Mouse (Mus musculus) NIH3T3 (cell line): ENCODE measurements around the gene Zfp526.
A peak's percentile ranks its signal among the peaks of the same experiment; 100 is the strongest.

ENCODE experiments used
- DNase-seq: peaks from one replicate; pipeline ENCODE4 v3.0.0-alpha.2; 2012; ENCODE audit warnings: low read depth

Zfp526 gene

GRCm38 (mm10) chr7:25210482-25210881, 10.7 kb upstream of the Zfp526 start:
- no peak for DNase-seq

GRCm38 (mm10) chr7:25213099-25213498, 8.1 kb upstream of the Zfp526 start:
- DNase-seq = no peak

- DNase-seq = no peak
Observed at GRCm38 (mm10) chr7:25214172-25214571, 7.1 kb upstream of the Zfp526 start.

- DNase-seq = no peak
Observed at GRCm38 (mm10) chr7:25217653-25218395, 3.4 kb upstream of the Zfp526 start.

- DNase-seq = peak; percentile 76
Observed at GRCm38 (mm10) chr7:25218705-25219415, 2.4 kb upstream of the Zfp526 start.

- no peak for DNase-seq
Observed at GRCm38 (mm10) chr7:25219416-25219750, 1.8 kb upstream of the Zfp526 start.

GRCm38 (mm10) chr7:25219756-25220456, 1.3 kb upstream of the Zfp526 start:
- DNase-seq = peak; percentile 97

- DNase-seq = no peak
Observed at GRCm38 (mm10) chr7:25220457-25221101, 646 bp upstream of the Zfp526 start, which contains the start of gene Dedd2. Dedd2 (minus strand) TSS chr7:25220615.

- no peak for DNase-seq
Observed at GRCm38 (mm10) chr7:25222275-25222967, 1.2 kb downstream of the Zfp526 start.

- DNase-seq = no peak
Observed at GRCm38 (mm10) chr7:25227523-25228300, 6.5 kb downstream of the Zfp526 start.

GRCm38 (mm10) chr7:25230690-25231285, 9.6 kb downstream of the Zfp526 start:
- DNase-seq = no peak

- DNase-seq = no peak
Observed at GRCm38 (mm10) chr7:25232101-25232648, 10.9 kb downstream of the Zfp526 start.

- DNase-seq = no peak
Observed at GRCm38 (mm10) chr7:25233061-25233460, 11.8 kb downstream of the Zfp526 start.

- DNase-seq = no peak
Observed at GRCm38 (mm10) chr7:25235526-25235925, 14.3 kb downstream of the Zfp526 start.

- peak; percentile 98 for DNase-seq
Observed at GRCm38 (mm10) chr7:25237249-25238014, 16.2 kb downstream of the Zfp526 start, which contains the start of gene Gsk3a. Gsk3a (minus strand) TSS chr7:25237851.

GRCm38 (mm10) chr7:25238015-25238706, 16.9 kb downstream of the Zfp526 start:
- DNase-seq = peak; percentile 94

- peak; percentile 91 for DNase-seq
Observed at GRCm38 (mm10) chr7:25238829-25239623, 17.8 kb downstream of the Zfp526 start.

- DNase-seq = no peak
Observed at GRCm38 (mm10) chr7:25240631-25241030, 19.4 kb downstream of the Zfp526 start.
